Mouse (Mus musculus): Measurements from ENCODE around the gene Kcng1. TPM values are rescaled to one million over a fixed set of nuclear protein-coding genes. Genes with fewer than 3 reads are reported as not detected.

Gene Kcng1
- polyA plus RNA-seq, 1 experiment from 2014 or later = not detected

- DNase-seq (ENCODE audit: low spot score) = no peak
These were observed 67.6 kb downstream of the Kcng1 start for GRCm38 (mm10) chr2:168213788-168214397.

Other genes starting within 250 kb of the Kcng1 start
- 3.1 and 3.4 TPM in 2 replicates for gene Pard6b, start 200.7 kb downstream of the Kcng1 start, polyA plus RNA-seq (2015; fragmentation: Nextera tagmentation; extraction: Ambion mirVana)
- gene Adnp, start 74.6 kb downstream of the Kcng1 start, polyA plus RNA-seq (2015; fragmentation: Nextera tagmentation; extraction: Ambion mirVana) = 4.8 and 7.9 TPM in 2 replicates
- 10.4 and 15.3 TPM in 2 replicates for gene Gm20716, start 51.4 kb downstream of the Kcng1 start, polyA plus RNA-seq (2015; fragmentation: Nextera tagmentation; extraction: Ambion mirVana)
- gene Dpm1, start 51.1 kb downstream of the Kcng1 start, polyA plus RNA-seq (2015; fragmentation: Nextera tagmentation; extraction: Ambion mirVana) = 143 and 144 TPM in 2 replicates
- gene Mocs3, start 51.1 kb downstream of the Kcng1 start, polyA plus RNA-seq (2015; fragmentation: Nextera tagmentation; extraction: Ambion mirVana) = 9.3 and 11.4 TPM in 2 replicates

Measured in thymus, postnatal 0 days (tissue).